Mouse (Mus musculus): ENCODE results near the gene Gba2. TPM values are rescaled to one million over a fixed set of nuclear protein-coding genes. Genes with fewer than 3 reads are reported as not detected.

The Gba2 gene
- polyA plus RNA-seq, 1 experiment from 2014 or later = 19.3 TPM

DNA sequence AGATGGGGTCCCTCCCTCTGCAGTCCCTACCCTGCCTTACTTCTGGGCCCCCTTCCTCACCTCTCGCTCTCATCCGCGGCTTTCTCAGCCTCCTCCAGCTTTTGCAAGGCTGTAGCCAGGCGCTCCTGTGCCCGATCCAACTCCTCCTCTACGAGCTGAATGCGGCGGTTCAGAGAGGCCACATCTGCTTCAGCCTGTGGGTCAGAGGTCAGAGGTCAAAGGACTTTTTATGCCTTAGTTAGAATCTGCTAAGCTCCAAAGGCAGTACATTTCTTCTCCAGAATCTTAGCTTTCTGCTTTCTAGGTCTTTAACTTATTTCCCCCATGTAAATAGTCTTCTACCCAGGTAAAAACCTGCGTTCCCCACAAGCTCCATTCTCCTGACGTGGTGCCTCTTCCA is 59.1 kb downstream of the Gba2 start:
- H3K36me3 ChIP-seq (ENCODE audit: insufficient read depth) = peaks cover 24% of the 10 kb centered on the region

More for the DNA sequence above, 59.1 kb downstream of the Gba2 start:
- Histone ChIP-seq H3K27me3 (ENCODE audit: insufficient read depth, low read length) (peaks cover 9% of the 10 kb centered on the region), H3K4me2 (peak overlapping the region; percentile 56), H3K9ac (peak overlapping the region; percentile 27; the same call in 1 of the 2 replicates), H3K9me3 (ENCODE audit: low read depth, low read length) (no peaks in the 10 kb centered on the region), H3K4me1 (ENCODE audit: insufficient read depth) (peaks cover 3% of the 10 kb centered on the region; the same call in 1 of the 2 replicates), H3K27ac (ENCODE audit: low read depth) (no peak overlapping the region), H3K4me3 (ENCODE audit: low read depth, low read length) (peak overlapping the region; percentile 19; the same call in 1 of the 2 replicates)
- WGBS = 26% methylated on average over 10 of the region's 10 CpGs
- TF ChIP-seq CTCF (IDR thresholded peaks at IDR 0.05; ENCODE audit: low read depth) = no peak
- no peak for DNase-seq
- ATAC-seq (ENCODE audit: insufficient read depth) = no peak

Other genes with a start within 250 kb of the Gba2 start
- 5.0 and 5.8 TPM in 2 replicates for gene Rusc2, start 196.9 kb downstream of the Gba2 start, polyA plus RNA-seq (2014; fragmentation: Nextera tagmentation; extraction: Ambion mirVana)
- 0.32 and 0.34 TPM in 2 replicates for gene Fam166b, start 149.7 kb downstream of the Gba2 start, polyA plus RNA-seq (2014; fragmentation: Nextera tagmentation; extraction: Ambion mirVana)
- 12.6 and 15.9 TPM in 2 replicates for gene Tesk1, start 136.9 kb downstream of the Gba2 start, polyA plus RNA-seq (2014; fragmentation: Nextera tagmentation; extraction: Ambion mirVana)
- gene Cd72, start 124.2 kb downstream of the Gba2 start, polyA plus RNA-seq (2014; fragmentation: Nextera tagmentation; extraction: Ambion mirVana) = 3.2 TPM in 2 replicates
- not detected in 2 replicates for gene Sit1, start 95.1 kb downstream of the Gba2 start, polyA plus RNA-seq (2014; fragmentation: Nextera tagmentation; extraction: Ambion mirVana)
- 61.4 and 70.8 TPM in 2 replicates for gene Ccdc107, start 86.0 kb downstream of the Gba2 start, polyA plus RNA-seq (2014; fragmentation: Nextera tagmentation; extraction: Ambion mirVana)
- gene Arhgef39, start 79.2 kb downstream of the Gba2 start, polyA plus RNA-seq (2014; fragmentation: Nextera tagmentation; extraction: Ambion mirVana) = 42.5 and 51.8 TPM in 2 replicates
- gene Car9, start 71.9 kb downstream of the Gba2 start, polyA plus RNA-seq (2014; fragmentation: Nextera tagmentation; extraction: Ambion mirVana) = 3.7 and 4.5 TPM in 2 replicates
- 185 and 194 TPM in 2 replicates for gene Tpm2, start 55.1 kb downstream of the Gba2 start, polyA plus RNA-seq (2014; fragmentation: Nextera tagmentation; extraction: Ambion mirVana)
- 47.2 and 52.8 TPM in 2 replicates for gene Creb3, start 16.5 kb downstream of the Gba2 start, polyA plus RNA-seq (2014; fragmentation: Nextera tagmentation; extraction: Ambion mirVana)
- gene Tln1, start 16.2 kb downstream of the Gba2 start, polyA plus RNA-seq (2014; fragmentation: Nextera tagmentation; extraction: Ambion mirVana) = 84.9 and 93.8 TPM in 2 replicates
- 28.2 and 31.9 TPM in 2 replicates for gene Rgp1, start 158 bp downstream of the Gba2 start, polyA plus RNA-seq (2014; fragmentation: Nextera tagmentation; extraction: Ambion mirVana)
- gene Msmp, start 5.6 kb upstream of the Gba2 start, polyA plus RNA-seq (2014; fragmentation: Nextera tagmentation; extraction: Ambion mirVana) = not detected in 2 replicates
- 11.2 and 13.7 TPM in 2 replicates for gene Npr2, start 53.1 kb upstream of the Gba2 start, polyA plus RNA-seq (2014; fragmentation: Nextera tagmentation; extraction: Ambion mirVana)
- 0.68 and 1.6 TPM in 2 replicates for gene Spag8, start 74.7 kb upstream of the Gba2 start, polyA plus RNA-seq (2014; fragmentation: Nextera tagmentation; extraction: Ambion mirVana)
- 84.0 and 97.7 TPM in 2 replicates for gene Hint2, start 77.6 kb upstream of the Gba2 start, polyA plus RNA-seq (2014; fragmentation: Nextera tagmentation; extraction: Ambion mirVana)
- gene Tmem8b, start 90.1 kb upstream of the Gba2 start, polyA plus RNA-seq (2014; fragmentation: Nextera tagmentation; extraction: Ambion mirVana) = 2.8 and 3.5 TPM in 2 replicates
- 3.2 and 3.4 TPM in 2 replicates for gene Fam221b, start 90.3 kb upstream of the Gba2 start, polyA plus RNA-seq (2014; fragmentation: Nextera tagmentation; extraction: Ambion mirVana)
- not detected in 2 replicates for gene Olfr70, start 121.9 kb upstream of the Gba2 start, polyA plus RNA-seq (2014; fragmentation: Nextera tagmentation; extraction: Ambion mirVana)
- gene Olfr71, start 131.4 kb upstream of the Gba2 start, polyA plus RNA-seq (2014; fragmentation: Nextera tagmentation; extraction: Ambion mirVana) = not detected in 2 replicates
- gene Hrct1, start 148.3 kb upstream of the Gba2 start, polyA plus RNA-seq (2014; fragmentation: Nextera tagmentation; extraction: Ambion mirVana) = 0.58 and 0.93 TPM in 2 replicates
- 0.28 and 0.38 TPM in 2 replicates for gene Spaar, start 151.2 kb upstream of the Gba2 start, polyA plus RNA-seq (2014; fragmentation: Nextera tagmentation; extraction: Ambion mirVana)
- gene Olfr159, start 192.1 kb upstream of the Gba2 start, polyA plus RNA-seq (2014; fragmentation: Nextera tagmentation; extraction: Ambion mirVana) = not detected in 2 replicates
- not detected in 2 replicates for gene Olfr156, start 245.0 kb upstream of the Gba2 start, polyA plus RNA-seq (2014; fragmentation: Nextera tagmentation; extraction: Ambion mirVana)

Measured in lung, embryonic 14.5 days (tissue).